ENCODE assay signal across 8 mouse cellular contexts in the genomic region with DNA sequence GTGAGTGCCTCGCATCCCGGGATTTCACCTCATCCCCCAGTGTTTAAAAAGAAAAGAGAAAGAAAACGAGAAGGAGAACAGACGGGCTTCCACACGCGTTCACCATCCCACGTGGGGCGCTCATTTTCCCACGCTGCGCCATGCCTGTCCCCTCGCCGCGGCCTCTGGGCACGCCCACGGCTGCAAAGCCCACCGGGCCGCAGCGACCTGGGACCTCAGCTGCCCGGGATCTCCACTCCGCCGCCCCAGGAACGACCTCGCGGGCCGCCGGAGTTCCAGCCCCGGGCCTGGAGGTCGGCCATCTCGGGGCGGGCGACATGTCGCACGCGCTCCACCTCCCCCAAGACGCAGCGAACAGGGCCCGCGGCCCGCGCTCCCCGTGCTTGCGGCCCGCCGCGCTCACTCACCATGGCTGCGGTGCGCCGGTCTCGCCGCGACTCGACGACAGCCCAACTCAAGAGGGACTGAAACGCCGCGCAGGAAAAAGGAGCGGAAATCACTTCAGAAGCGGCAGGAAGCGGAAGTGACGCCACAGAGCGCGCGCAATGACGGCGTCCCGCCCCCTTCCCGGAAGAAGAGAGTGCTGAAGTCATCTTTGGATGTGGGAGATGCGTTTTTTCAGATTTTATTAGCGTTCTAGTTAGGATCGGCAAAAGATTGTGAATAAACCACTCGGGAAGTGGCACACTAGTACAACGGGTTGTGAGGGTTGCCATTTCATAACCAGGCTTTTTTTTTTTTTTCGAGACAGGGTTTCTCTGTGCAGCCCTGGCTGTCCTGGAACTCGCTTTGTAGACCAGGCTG. TPM values are rescaled to one million over a fixed set of nuclear protein-coding genes. Genes with fewer than 3 reads are reported as not detected.
DNase-seq lines count a peak whose midpoint lies in the region; ATAC-seq lines count a peak whose summit lies in the region.

Gene Snu13 (minus strand): TSS at position 519 of the 804 bp plus-strand sequence.

- H3K4me3 ChIP-seq in megakaryocyte, embryonic 14.5 days (replicated peaks) = peak within 1 kb of the TSS; percentile 97

- no peaks in the 10 kb centered on the region for H3K9me3 ChIP-seq in megakaryocyte, embryonic 14.5 days

- DNase-seq in ZHBTc4 (ENCODE audit: low read depth, low spot score) = peak; percentile 92
- peak; percentile 78 to 82 for DNase-seq in gastrocnemius, adult 8-10 months (ENCODE audit: low spot score in 2 of 2)
- peak; percentile 50 for DNase-seq in hindlimb bud, embryonic 11.5 days (ENCODE audit: extremely low spot score, low read depth, low spot score)
- peak; percentile 85 to 86 for DNase-seq in left cerebral cortex, adult 8-10 months (ENCODE audit: low spot score in 2 of 2)
- peak; percentile 95 to 96 for DNase-seq in right cerebral cortex, postnatal 10 days (ENCODE audit: low spot score in 2 of 2)
- DNase-seq in urinary bladder, postnatal 25 days (ENCODE audit: low spot score) = peak; percentile 90

- H3K27me3 ChIP-seq in megakaryocyte, embryonic 14.5 days (replicated peaks) = peaks cover 6% of the 10 kb centered on the region

- ATAC-seq in common myeloid progenitor, adult 5-6 weeks (replicated peaks; ENCODE audit: low read depth, poor library complexity, severe bottlenecking) = peak; percentile 83

- H3K36me3 ChIP-seq in megakaryocyte, embryonic 14.5 days (replicated peaks; ENCODE audit: low read length) = peaks cover 15% of the 10 kb centered on the region

- H3K4me1 ChIP-seq in megakaryocyte, embryonic 14.5 days = peaks cover 32% of the 10 kb centered on the region

RNA-seq across cellular contexts. Expression of gene Snu13, which starts in this region (rescaled TPM):
- 197 and 206 TPM in 2 replicates for total RNA-seq in common myeloid progenitor, adult 5-6 weeks (2017)
- total RNA-seq in gastrocnemius, adult 8-10 months (2022) = 10 to 100 TPM; 44.8 to 55.5 (median 51.4) TPM
- 100 to 1,000 TPM; 103 to 133 (median 117) TPM for total RNA-seq in left cerebral cortex, adult 8-10 months (2022)
- 96.3 and 124 TPM in 2 replicates for polyA plus RNA-seq in megakaryocyte, embryonic 14.5 days (2012; ENCODE audit: insufficient read depth, low replicate concordance)

Comparison
In these comparisons a context has a peak if more than half of its experiments do, and no peak if none do; other contexts are left out.
1. Peak in every context shown above with its lines: DNase-seq, ATAC-seq and H3K4me3 ChIP-seq.